Mouse (Mus musculus) C2C12 (cell line): Measurements from ENCODE around the gene Tlk1.

ENCODE experiments used
- CTCF ChIP-seq: IDR thresholded peaks from one replicate; pipeline ENCODE4 v1.5.1; 2011; ENCODE audit not compliant: control insufficient read depth, insufficient read depth, insufficient read length
- MAX ChIP-seq: IDR thresholded peaks from one replicate; pipeline ENCODE4 v1.6.1; 2011; ENCODE audit warnings: mild to moderate bottlenecking, control low read depth
- MYOG ChIP-seq: IDR thresholded peaks from one replicate; pipeline ENCODE4 v1.6.1; 2011; ENCODE audit not compliant: control insufficient read depth, insufficient read length; ENCODE audit errors: extremely low read depth
- USF1 ChIP-seq: IDR thresholded peaks from one replicate; pipeline ENCODE4 v1.6.1; 2011; ENCODE audit warnings: low read depth, mild to moderate bottlenecking, control low read depth, moderate library complexity

DNA sequence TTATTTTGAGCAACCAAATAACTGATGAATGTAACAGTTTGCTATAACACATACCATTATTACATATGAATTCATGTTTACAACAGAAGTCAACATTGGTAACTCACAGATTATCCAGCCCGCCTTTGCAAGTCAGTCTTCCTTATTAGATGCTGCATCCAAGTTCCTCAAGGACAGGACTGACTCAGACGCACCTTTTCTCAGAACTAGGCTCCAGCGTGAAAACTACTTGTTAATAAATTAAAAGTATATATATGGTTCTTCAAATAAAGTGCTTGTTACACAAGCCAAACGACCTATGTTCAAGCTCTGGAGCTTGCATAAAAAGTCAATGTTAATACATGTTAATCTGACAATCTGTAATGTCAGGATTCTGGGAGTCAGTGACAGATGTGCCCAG lies 11.9 kb downstream of the Tlk1 start:
- TF ChIP-seq CTCF: no peak
- TF ChIP-seq USF1: no peak
- TF ChIP-seq MAX: no peak
- no peak for TF ChIP-seq MYOG
